Mouse (Mus musculus): ENCODE data around the gene Slc24a3. TPM values are rescaled to one million over a fixed set of nuclear protein-coding genes. Genes with fewer than 3 reads are reported as not detected.

Slc24a3 gene
- polyA plus RNA-seq, 1 experiment from 2014 or later: 0.64 TPM

- DNase-seq (ENCODE audit: low spot score): no peak
- no peaks in the 10 kb centered on the region for H3K9me3 ChIP-seq (replicated peaks)
- no peaks in the 10 kb centered on the region for H3K4me1 ChIP-seq
- WGBS: 72% methylated on average over 3 of the region's 3 CpGs
- no peak overlapping the region for H3K27ac ChIP-seq (replicated peaks)
- no peaks in the 10 kb centered on the region for H3K36me3 ChIP-seq
- no peak overlapping the region for H3K4me3 ChIP-seq
- H3K27me3 ChIP-seq (ENCODE audit: low read depth, poor library complexity, severe bottlenecking): no peaks in the 10 kb centered on the region
These were observed 515.4 kb downstream of the Slc24a3 start for GRCm38 (mm10) chr2:145682924-145683323.

DNA sequence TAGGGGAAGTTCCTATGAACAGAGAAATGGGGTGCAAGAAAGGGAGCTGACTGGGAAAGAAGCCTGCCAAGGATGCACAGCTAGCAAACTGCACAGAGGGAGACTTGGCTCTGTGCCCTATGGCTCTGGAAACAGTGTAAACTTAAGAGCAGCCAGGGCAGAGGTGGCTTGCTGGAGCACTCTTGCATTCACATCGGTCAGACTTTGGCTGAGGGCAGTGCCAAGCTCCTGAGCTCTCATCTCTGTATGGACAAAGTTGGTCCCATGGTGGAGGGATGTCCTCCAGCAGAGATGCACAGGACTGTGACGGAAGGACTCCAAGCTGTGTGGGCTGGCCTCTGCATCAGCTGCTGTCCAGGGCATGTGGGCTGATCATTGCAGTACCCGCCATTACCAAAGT lies 516.0 kb downstream of the Slc24a3 start:
- H3K36me3 ChIP-seq: no peaks in the 10 kb centered on the region
- H3K27ac ChIP-seq (replicated peaks): no peak overlapping the region
- H3K4me1 ChIP-seq: no peaks in the 10 kb centered on the region
- H3K27me3 ChIP-seq (ENCODE audit: low read depth, poor library complexity, severe bottlenecking): no peaks in the 10 kb centered on the region
- no peak for DNase-seq (ENCODE audit: low spot score)
- H3K4me3 ChIP-seq: no peak overlapping the region
- 87% methylated on average over 3 of the region's 3 CpGs for whole genome bisulfite sequencing
- H3K9me3 ChIP-seq (replicated peaks): no peaks in the 10 kb centered on the region

- H3K36me3 ChIP-seq: no peaks in the 10 kb centered on the region
- WGBS: 96% methylated on average over 1 of the region's 1 CpGs
- no peak for DNase-seq (ENCODE audit: low spot score)
- H3K27me3 ChIP-seq (ENCODE audit: low read depth, poor library complexity, severe bottlenecking): no peaks in the 10 kb centered on the region
- no peak overlapping the region for H3K27ac ChIP-seq (replicated peaks)
- no peaks in the 10 kb centered on the region for H3K9me3 ChIP-seq (replicated peaks)
- no peaks in the 10 kb centered on the region for H3K4me1 ChIP-seq
- no peak overlapping the region for H3K4me3 ChIP-seq
These were observed 516.6 kb downstream of the Slc24a3 start for GRCm38 (mm10) chr2:145684151-145684550.

GRCm38 (mm10) chr2:145684891-145685290 lies 517.3 kb downstream of the Slc24a3 start:
- no peak for DNase-seq (ENCODE audit: low spot score)
- WGBS: 90% methylated on average over 8 of the region's 8 CpGs
- no peaks in the 10 kb centered on the region for H3K27me3 ChIP-seq (ENCODE audit: low read depth, poor library complexity, severe bottlenecking)
- no peaks in the 10 kb centered on the region for H3K36me3 ChIP-seq
- H3K27ac ChIP-seq (replicated peaks): no peak overlapping the region
- peaks cover 1% of the 10 kb centered on the region; the same call in 1 of the 2 replicates for H3K4me1 ChIP-seq
- H3K9me3 ChIP-seq (replicated peaks): no peaks in the 10 kb centered on the region
- no peak overlapping the region for H3K4me3 ChIP-seq

- Histone ChIP-seq H3K9me3 (replicated peaks) (no peaks in the 10 kb centered on the region), H3K27ac (replicated peaks) (no peak overlapping the region), H3K4me3 (no peak overlapping the region), H3K4me1 (peaks cover 6% of the 10 kb centered on the region), H3K36me3 (no peaks in the 10 kb centered on the region), H3K27me3 (ENCODE audit: low read depth, poor library complexity, severe bottlenecking) (no peaks in the 10 kb centered on the region)
- DNase-seq (ENCODE audit: low spot score): no peak
- 91% methylated on average over 4 of the region's 4 CpGs for WGBS
These were observed 518.5 kb downstream of the Slc24a3 start for GRCm38 (mm10) chr2:145686017-145686416.

GRCm38 (mm10) chr2:145691367-145692009 lies 523.9 kb downstream of the Slc24a3 start:
- H3K27me3 ChIP-seq (ENCODE audit: low read depth, poor library complexity, severe bottlenecking): no peaks in the 10 kb centered on the region
- no peaks in the 10 kb centered on the region for H3K36me3 ChIP-seq
- H3K4me3 ChIP-seq: no peak overlapping the region
- no peak for DNase-seq (ENCODE audit: low spot score)
- WGBS: 91% methylated on average over 10 of the region's 10 CpGs
- peaks cover 6% of the 10 kb centered on the region for H3K4me1 ChIP-seq
- no peak overlapping the region for H3K27ac ChIP-seq (replicated peaks)
- no peaks in the 10 kb centered on the region for H3K9me3 ChIP-seq (replicated peaks)

Measured in midbrain, embryonic 10.5 days (tissue).